Mouse (Mus musculus) liver, embryonic 11.5 days (tissue): ENCODE results near the gene Gm4131. TPM values are rescaled to one million over a fixed set of nuclear protein-coding genes. Genes with fewer than 3 reads are reported as not detected.

ENCODE experiments used
- ATAC-seq: fragments of 200-750 bp; cut with Nextera tagmentation; replicated peaks from 2 replicates; pipeline ENCODE4 v1.8.0; 2017; ENCODE audit warnings: moderate number of reproducible peaks, mild to moderate bottlenecking, moderate TSS enrichment, moderate library complexity; ENCODE audit not compliant: low FRiP score
- DNase-seq: peaks from one replicate; pipeline ENCODE4 v3.0.0-alpha.2; 2017; ENCODE audit warnings: low spot score
- H3K27ac ChIP-seq: fragments of 300-500 bp; sonication (generic); 2 replicates; pipeline ENCODE4 v1.5.1; 2014; ENCODE audit warnings: mild to moderate bottlenecking, low read depth, low read length, control low read depth
- H3K27me3 ChIP-seq: fragments of 300-500 bp; sonication (generic); replicated peaks from 2 replicates; pipeline ENCODE4 v1.6.1; 2014; ENCODE audit warnings: low read length, mixed read lengths; ENCODE audit not compliant: control insufficient read depth, insufficient read depth
- H3K36me3 ChIP-seq: fragments of 300-500 bp; sonication (generic); 2 replicates; pipeline ENCODE4 v1.6.1; 2014; ENCODE audit warnings: mild to moderate bottlenecking, low read length, moderate library complexity, mixed read lengths; ENCODE audit not compliant: control insufficient read depth, insufficient read depth
- H3K4me1 ChIP-seq: fragments of 300-500 bp; sonication (generic); replicated peaks from 2 replicates; pipeline ENCODE4 v1.6.1; 2014; ENCODE audit warnings: low read length, mixed read lengths; ENCODE audit not compliant: control insufficient read depth, insufficient read depth
- H3K4me2 ChIP-seq: fragments of 300-500 bp; sonication (generic); 2 replicates; pipeline ENCODE4 v1.6.1; 2014; ENCODE audit warnings: mild to moderate bottlenecking, control low read depth, moderate library complexity
- H3K4me3 ChIP-seq: fragments of 300-500 bp; sonication (generic); 2 replicates; pipeline ENCODE4 v1.5.1; 2014; ENCODE audit warnings: low read depth, low read length, control low read depth
- H3K9ac ChIP-seq: fragments of 300-500 bp; sonication (generic); 2 replicates; pipeline ENCODE4 v1.6.1; 2014; ENCODE audit warnings: low read depth, low read length, control low read depth
- H3K9me3 ChIP-seq: fragments of 300-500 bp; sonication (generic); 2 replicates; pipeline ENCODE4 v1.6.1; 2016; ENCODE audit warnings: low read length, inconsistent platforms, mixed read lengths; ENCODE audit not compliant: control insufficient read depth
- WGBS: fragments of 180-500 bp; shearing (Covaris S2); extraction: QIAGEN DNeasy Blood & Tissue Kit; methylation state at CpG from one replicate; pipeline ENCODE4 v1.1.7; 2014; 5-methylcytosine and 5-hydroxymethylcytosine counted together
- polyA plus RNA-seq: library from polyadenylated mRNA; unstranded; fragments of >200 nt; fragmentation: Nextera tagmentation; extraction: Ambion mirVana; gene quantifications from 2 replicates; pipeline ENCODE4 v1.2.1, GENCODE M21; 2014

Gm4131 gene
- polyA plus RNA-seq, 1 experiment from 2014 or later, result not detected

- H3K4me2 ChIP-seq, result no peak overlapping the region
- H3K27me3 ChIP-seq, result no peaks in the 10 kb centered on the region
- no peak overlapping the region for H3K4me3 ChIP-seq
- no peaks in the 10 kb centered on the region for H3K36me3 ChIP-seq
- no peaks in the 10 kb centered on the region for H3K9me3 ChIP-seq
- H3K27ac ChIP-seq, result no peak overlapping the region
- no peaks in the 10 kb centered on the region for H3K4me1 ChIP-seq
- no peak for ATAC-seq
- 74% methylated on average over 4 of the region's 4 CpGs for WGBS
- DNase-seq, result no peak
- H3K9ac ChIP-seq, result no peak overlapping the region
Measured at GRCm38 (mm10) chr14:62422265-62422664, 144.5 kb downstream of the Gm4131 start.

GRCm38 (mm10) chr14:62417501-62417900 lies 149.2 kb downstream of the Gm4131 start:
- no peak overlapping the region for H3K9ac ChIP-seq
- no peak overlapping the region for H3K4me2 ChIP-seq
- WGBS, result 68% methylated on average over 3 of the region's 3 CpGs
- no peaks in the 10 kb centered on the region for H3K4me1 ChIP-seq
- no peak overlapping the region for H3K4me3 ChIP-seq
- ATAC-seq (no peak), DNase-seq (no peak)
- no peak overlapping the region for H3K27ac ChIP-seq
- H3K27me3 ChIP-seq, result no peaks in the 10 kb centered on the region
- no peaks in the 10 kb centered on the region for H3K9me3 ChIP-seq
- H3K36me3 ChIP-seq, result no peaks in the 10 kb centered on the region

GRCm38 (mm10) chr14:62416742-62417134 lies 150.0 kb downstream of the Gm4131 start:
- H3K36me3 ChIP-seq, result no peaks in the 10 kb centered on the region
- H3K4me2 ChIP-seq, result no peak overlapping the region
- H3K9me3 ChIP-seq, result no peaks in the 10 kb centered on the region
- no peak overlapping the region for H3K9ac ChIP-seq
- 63% methylated on average over 1 of the region's 1 CpGs for WGBS
- no peaks in the 10 kb centered on the region for H3K4me1 ChIP-seq
- no peak for ATAC-seq
- H3K4me3 ChIP-seq, result no peak overlapping the region
- DNase-seq, result no peak
- H3K27me3 ChIP-seq, result no peaks in the 10 kb centered on the region
- H3K27ac ChIP-seq, result no peak overlapping the region

DNA sequence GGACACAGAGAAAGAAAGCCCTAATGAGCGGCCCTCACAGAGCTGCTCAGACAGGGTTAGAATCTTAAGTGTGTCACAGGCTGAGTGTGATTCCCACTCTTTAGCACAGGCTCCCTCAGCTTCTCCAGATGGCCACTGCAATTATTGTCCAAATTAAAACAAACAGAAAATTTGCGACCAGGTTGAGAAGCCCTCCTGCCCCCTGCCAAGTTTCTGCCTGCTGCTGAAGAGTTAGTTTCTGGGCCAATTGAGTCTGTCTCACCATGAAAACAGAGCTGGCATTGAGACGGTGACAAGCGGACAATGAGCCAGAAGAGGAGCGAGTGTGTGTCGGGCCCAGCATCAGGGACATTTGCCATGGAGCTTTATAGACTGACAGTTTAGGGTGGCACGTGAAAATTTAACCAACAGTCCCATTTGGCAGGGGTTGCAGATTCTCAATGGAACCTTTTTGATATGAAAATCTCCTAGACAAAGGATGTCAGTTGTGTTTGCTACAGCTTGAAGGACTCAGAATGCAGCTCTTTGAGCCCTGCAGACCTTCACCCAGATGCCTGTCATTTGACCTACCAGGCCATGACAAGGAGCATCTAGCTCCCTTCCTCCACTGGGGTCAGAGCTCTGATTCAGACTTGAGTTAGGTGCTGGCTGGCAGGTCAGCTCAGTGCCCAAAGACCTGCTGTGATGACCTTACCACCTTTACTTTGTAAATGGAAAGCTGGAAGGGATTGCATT lies 150.5 kb downstream of the Gm4131 start:
- Histone ChIP-seq H3K4me2 (no peak overlapping the region), H3K4me1 (no peaks in the 10 kb centered on the region), H3K4me3 (no peak overlapping the region), H3K9ac (no peak overlapping the region), H3K9me3 (no peaks in the 10 kb centered on the region), H3K27me3 (no peaks in the 10 kb centered on the region), H3K27ac (no peak overlapping the region), H3K36me3 (no peaks in the 10 kb centered on the region)
- ATAC-seq (no peak), DNase-seq (no peak)
- WGBS, result 71% methylated on average over 7 of the region's 7 CpGs

Other genes starting within 250 kb of the Gm4131 start
- gene Gucy1b2, start 110.6 kb downstream of the Gm4131 start, polyA plus RNA-seq, result 0.16 TPM in 1 of 2 replicates, not detected in the other
- 2.6 and 2.9 TPM in 2 replicates for gene Fam124a, start 11.2 kb downstream of the Gm4131 start, polyA plus RNA-seq
- gene Serpine3, start 96.7 kb upstream of the Gm4131 start, polyA plus RNA-seq, result not detected in 2 replicates
- gene Ints6, start 194.2 kb upstream of the Gm4131 start, polyA plus RNA-seq, result 30.1 and 32.2 TPM in 2 replicates